In the genomic region with DNA sequence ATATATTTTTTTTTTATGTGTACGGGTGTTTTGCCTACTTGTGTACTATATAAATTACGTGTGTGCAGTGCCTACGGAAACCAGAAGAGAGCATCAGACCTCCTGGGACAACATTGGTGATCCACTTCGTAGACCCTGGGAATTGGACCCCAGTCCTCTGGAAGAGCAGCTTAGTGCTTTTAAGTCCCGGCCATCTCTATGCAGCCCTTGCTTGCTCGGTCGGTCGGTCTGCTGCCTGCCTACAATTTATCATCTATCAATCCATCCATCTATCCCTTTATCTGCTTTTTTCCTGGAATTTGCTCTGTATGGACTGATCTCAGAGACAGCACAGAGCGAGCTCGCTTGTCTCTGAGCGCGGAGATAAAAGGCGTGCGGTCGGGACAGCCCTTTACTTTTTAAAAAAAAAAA, we compare ENCODE assay signal across 8 mouse cellular contexts. TPM values are rescaled to one million over a fixed set of nuclear protein-coding genes. Genes with fewer than 3 reads are reported as not detected.
A peak's percentile ranks its signal among the peaks of the same experiment; 100 is the strongest.
DNase-seq lines count a peak whose midpoint lies in the region; ATAC-seq and TF ChIP-seq lines count a peak whose summit lies in the region.

No protein-coding gene starts in this region.

- peak overlapping the region; percentile 80 for H3K9ac ChIP-seq in kidney, embryonic 16.5 days (replicated peaks; ENCODE audit: low read length)
- H3K9ac ChIP-seq in forebrain, postnatal 0 days: peak overlapping the region; percentile 79
- H3K9ac ChIP-seq in liver, postnatal 0 days (replicated peaks): peak overlapping the region; percentile 80
- peak overlapping the region; percentile 68 for H3K9ac ChIP-seq in stomach, embryonic 16.5 days (ENCODE audit: low read length)

- peaks cover 52% of the 10 kb centered on the region for H3K36me3 ChIP-seq in kidney, embryonic 16.5 days (ENCODE audit: insufficient read depth, low read length)
- peaks cover 54% of the 10 kb centered on the region for H3K36me3 ChIP-seq in forebrain, postnatal 0 days (ENCODE audit: insufficient read depth)
- H3K36me3 ChIP-seq in liver, postnatal 0 days (replicated peaks; ENCODE audit: insufficient read depth, low read length): peaks cover 36% of the 10 kb centered on the region
- peaks cover 20% of the 10 kb centered on the region for H3K36me3 ChIP-seq in stomach, embryonic 16.5 days (ENCODE audit: control insufficient read depth, insufficient read depth, low read length)

- TF ChIP-seq EP300 in liver, postnatal 0 days (IDR thresholded peaks at IDR 0.05; ENCODE audit: low read depth): no peak

- H3K4me1 ChIP-seq in kidney, embryonic 16.5 days (ENCODE audit: insufficient read depth, low read length): peaks cover 17% of the 10 kb centered on the region
- peaks cover 8% of the 10 kb centered on the region; the same call in 1 of the 2 replicates for H3K4me1 ChIP-seq in forebrain, postnatal 0 days (ENCODE audit: insufficient read depth)
- H3K4me1 ChIP-seq in liver, postnatal 0 days (ENCODE audit: insufficient read depth): peaks cover 12% of the 10 kb centered on the region
- H3K4me1 ChIP-seq in stomach, embryonic 16.5 days (ENCODE audit: control insufficient read depth, insufficient read depth, low read length): peaks cover 8% of the 10 kb centered on the region

- no peak for DNase-seq in kidney, adult 8-10 months
- peak; percentile 84 for DNase-seq in forebrain, postnatal 0 days
- DNase-seq in liver, postnatal 0 days: no peak
- no peak for DNase-seq in left cerebral cortex, postnatal 25 days (ENCODE audit: low spot score in 2 of 2)
- DNase-seq in left cerebral cortex, adult 9 months (ENCODE audit: low spot score in 2 of 2): no peak

- H3K4me2 ChIP-seq in kidney, embryonic 16.5 days (replicated peaks; ENCODE audit: low read depth, low read length): peak overlapping the region; percentile 93
- H3K4me2 ChIP-seq in forebrain, postnatal 0 days (ENCODE audit: low read depth): peak overlapping the region; percentile 87
- H3K4me2 ChIP-seq in liver, postnatal 0 days (ENCODE audit: low read depth, low read length): peak overlapping the region; percentile 99
- H3K4me2 ChIP-seq in stomach, embryonic 16.5 days (ENCODE audit: low read depth, low read length): peak overlapping the region; percentile 76

- H3K27ac ChIP-seq in kidney, embryonic 16.5 days (ENCODE audit: low read length): peak overlapping the region; percentile 71
- H3K27ac ChIP-seq in forebrain, postnatal 0 days (ENCODE audit: low read depth, low read length): peak overlapping the region; percentile 88
- H3K27ac ChIP-seq in liver, postnatal 0 days (ENCODE audit: low read depth): peak overlapping the region; percentile 95
- peak overlapping the region; percentile 95 for H3K27ac ChIP-seq in stomach, embryonic 16.5 days (ENCODE audit: low read length)

- WGBS in kidney, embryonic 16.5 days: under 1% methylated on average over 15 of the region's 15 CpGs
- WGBS in forebrain, postnatal 0 days: under 1% methylated on average over 15 of the region's 15 CpGs
- under 1% methylated on average over 15 of the region's 15 CpGs for WGBS in liver, postnatal 0 days (ENCODE audit: insufficient replicate concordance)
- under 1% methylated on average over 15 of the region's 15 CpGs for WGBS in stomach, embryonic 16.5 days

- H3K9me3 ChIP-seq in kidney, embryonic 16.5 days (ENCODE audit: low read length): no peaks in the 10 kb centered on the region
- no peaks in the 10 kb centered on the region for H3K9me3 ChIP-seq in forebrain, postnatal 0 days (ENCODE audit: low read length)
- no peaks in the 10 kb centered on the region for H3K9me3 ChIP-seq in liver, postnatal 0 days (ENCODE audit: low read length)
- H3K9me3 ChIP-seq in stomach, embryonic 16.5 days (replicated peaks; ENCODE audit: control insufficient read depth, low read length): no peaks in the 10 kb centered on the region

- ATAC-seq in kidney, embryonic 16.5 days (ENCODE audit: low FRiP score, low TSS enrichment): peak; percentile 42; the same call in 1 of the 2 replicates
- peak; percentile 21 for ATAC-seq in activated CD4-positive, CD25-positive, alpha-beta regulatory T cell, adult 4 months
- peak; percentile 70 for ATAC-seq in forebrain, postnatal 0 days
- ATAC-seq in liver, postnatal 0 days: peak; percentile 48
- no peak for ATAC-seq in stomach, embryonic 16.5 days (ENCODE audit: insufficient read depth, low FRiP score)

- no peaks in the 10 kb centered on the region for H3K27me3 ChIP-seq in kidney, embryonic 16.5 days (ENCODE audit: insufficient read depth, low read length)
- H3K27me3 ChIP-seq in forebrain, postnatal 0 days (ENCODE audit: insufficient read depth, low read length): no peaks in the 10 kb centered on the region
- H3K27me3 ChIP-seq in liver, postnatal 0 days (ENCODE audit: insufficient read depth, low read length): no peaks in the 10 kb centered on the region
- H3K27me3 ChIP-seq in stomach, embryonic 16.5 days (ENCODE audit: control insufficient read depth, insufficient read depth, low read length): no peaks in the 10 kb centered on the region

- H3K4me3 ChIP-seq in kidney, embryonic 16.5 days (ENCODE audit: low read length): peak overlapping the region; percentile 94
- peak overlapping the region; percentile 89 for H3K4me3 ChIP-seq in forebrain, postnatal 0 days (ENCODE audit: low read depth, low read length)
- peak overlapping the region; percentile 92 for H3K4me3 ChIP-seq in liver, postnatal 0 days (ENCODE audit: low read depth, low read length)
- peak overlapping the region; percentile 95 for H3K4me3 ChIP-seq in stomach, embryonic 16.5 days (replicated peaks; ENCODE audit: low read length)

- peak; percentile 47 for TF ChIP-seq CTCF in forebrain, postnatal 0 days (IDR thresholded peaks at IDR 0.05; ENCODE audit: low read depth)
- peak; percentile 42 for TF ChIP-seq CTCF in liver, postnatal 0 days (IDR thresholded peaks at IDR 0.05; ENCODE audit: low read depth)

- intact Hi-C loops in left cerebral cortex, postnatal 25 days (cut with DNase I): no loop called here

RNA-seq across cellular contexts. Expression of a gene that starts 0.4 kb away (rescaled TPM):
- 70.2 and 81.1 TPM in 2 replicates for polyA plus RNA-seq in kidney, embryonic 16.5 days (2015; fragmentation: Nextera tagmentation; extraction: Ambion mirVana)
- 10 to 100 TPM; 14.5 to 15.9 TPM for polyA plus RNA-seq in activated CD4-positive, CD25-positive, alpha-beta regulatory T cell, adult 4 months (2017; shearing (Covaris generic))
- 80.7 and 83.9 TPM in 2 replicates for total RNA-seq in forebrain, postnatal 0 days (2014; rRNA removed)
- 50.9 and 52.9 TPM in 2 replicates for polyA plus RNA-seq in forebrain, postnatal 0 days (2015; fragmentation: Nextera tagmentation; extraction: Ambion mirVana)
- polyA plus RNA-seq in liver, postnatal 0 days (2015; fragmentation: Nextera tagmentation; extraction: Ambion mirVana): 20.5 and 22.3 TPM in 2 replicates
- 53.6 and 56.3 TPM in 2 replicates for polyA plus RNA-seq in stomach, embryonic 16.5 days (2015; fragmentation: Nextera tagmentation; extraction: Ambion mirVana)
- total RNA-seq in left cerebral cortex, postnatal 25 days (2021): 10 to 100 TPM; 66.1 to 66.9 TPM

RNA-seq across cellular contexts. Expression of a gene that starts 0.7 kb away (rescaled TPM):
- polyA plus RNA-seq in kidney, embryonic 16.5 days (2015; fragmentation: Nextera tagmentation; extraction: Ambion mirVana): 22.3 and 24.1 TPM in 2 replicates
- 1 to 10 TPM; 5.8 to 6.1 TPM for polyA plus RNA-seq in activated CD4-positive, CD25-positive, alpha-beta regulatory T cell, adult 4 months (2017; shearing (Covaris generic))
- 37.2 and 43.7 TPM in 2 replicates for total RNA-seq in forebrain, postnatal 0 days (2014; rRNA removed)
- 11.8 and 14.3 TPM in 2 replicates for polyA plus RNA-seq in forebrain, postnatal 0 days (2015; fragmentation: Nextera tagmentation; extraction: Ambion mirVana)
- polyA plus RNA-seq in liver, postnatal 0 days (2015; fragmentation: Nextera tagmentation; extraction: Ambion mirVana): 2.0 and 2.3 TPM in 2 replicates
- 27.7 and 36.6 TPM in 2 replicates for polyA plus RNA-seq in stomach, embryonic 16.5 days (2015; fragmentation: Nextera tagmentation; extraction: Ambion mirVana)
- 10 to 100 TPM; 32.8 to 37.8 TPM for total RNA-seq in left cerebral cortex, postnatal 25 days (2021)

RNA-seq across cellular contexts. Expression of a gene that starts 19.7 kb away (rescaled TPM):
- 0.70 and 0.90 TPM in 2 replicates for polyA plus RNA-seq in kidney, embryonic 16.5 days (2015; fragmentation: Nextera tagmentation; extraction: Ambion mirVana)
- polyA plus RNA-seq in activated CD4-positive, CD25-positive, alpha-beta regulatory T cell, adult 4 months (2017; shearing (Covaris generic)): 1 to 10 TPM in 1 of 2 experiments, under 1 TPM in 1; 0.30 to 1.3 TPM
- total RNA-seq in forebrain, postnatal 0 days (2014; rRNA removed): 1.1 and 1.3 TPM in 2 replicates
- 0.69 and 0.86 TPM in 2 replicates for polyA plus RNA-seq in forebrain, postnatal 0 days (2015; fragmentation: Nextera tagmentation; extraction: Ambion mirVana)
- 0.08 and 0.19 TPM in 2 replicates for polyA plus RNA-seq in liver, postnatal 0 days (2015; fragmentation: Nextera tagmentation; extraction: Ambion mirVana)
- polyA plus RNA-seq in stomach, embryonic 16.5 days (2015; fragmentation: Nextera tagmentation; extraction: Ambion mirVana): 3.6 and 5.4 TPM in 2 replicates
- total RNA-seq in left cerebral cortex, postnatal 25 days (2021): under 1 TPM; 0.46 to 0.76 TPM

RNA-seq across cellular contexts. Expression of a gene that starts 20.1 kb away (rescaled TPM):
- 0.39 and 0.69 TPM in 2 replicates for polyA plus RNA-seq in kidney, embryonic 16.5 days (2015; fragmentation: Nextera tagmentation; extraction: Ambion mirVana)
- 1 to 10 TPM; 2.8 to 2.9 TPM for polyA plus RNA-seq in activated CD4-positive, CD25-positive, alpha-beta regulatory T cell, adult 4 months (2017; shearing (Covaris generic))
- 3.5 and 7.7 TPM in 2 replicates for total RNA-seq in forebrain, postnatal 0 days (2014; rRNA removed)
- polyA plus RNA-seq in forebrain, postnatal 0 days (2015; fragmentation: Nextera tagmentation; extraction: Ambion mirVana): 1.2 and 1.9 TPM in 2 replicates
- polyA plus RNA-seq in liver, postnatal 0 days (2015; fragmentation: Nextera tagmentation; extraction: Ambion mirVana): 9.7 and 10.3 TPM in 2 replicates
- 1.3 and 1.4 TPM in 2 replicates for polyA plus RNA-seq in stomach, embryonic 16.5 days (2015; fragmentation: Nextera tagmentation; extraction: Ambion mirVana)
- total RNA-seq in left cerebral cortex, postnatal 25 days (2021): 1 to 10 TPM; 2.7 to 4.5 TPM

RNA-seq across cellular contexts. Expression of a gene that starts 32.3 kb away (rescaled TPM):
- polyA plus RNA-seq in kidney, embryonic 16.5 days (2015; fragmentation: Nextera tagmentation; extraction: Ambion mirVana): 8.1 and 8.7 TPM in 2 replicates
- polyA plus RNA-seq in activated CD4-positive, CD25-positive, alpha-beta regulatory T cell, adult 4 months (2017; shearing (Covaris generic)): 1 to 10 TPM; 2.6 to 7.4 TPM
- 3.5 and 5.7 TPM in 2 replicates for total RNA-seq in forebrain, postnatal 0 days (2014; rRNA removed)
- 1.8 and 3.4 TPM in 2 replicates for polyA plus RNA-seq in forebrain, postnatal 0 days (2015; fragmentation: Nextera tagmentation; extraction: Ambion mirVana)
- polyA plus RNA-seq in liver, postnatal 0 days (2015; fragmentation: Nextera tagmentation; extraction: Ambion mirVana): 1.7 and 1.9 TPM in 2 replicates
- 2.3 and 2.4 TPM in 2 replicates for polyA plus RNA-seq in stomach, embryonic 16.5 days (2015; fragmentation: Nextera tagmentation; extraction: Ambion mirVana)
- total RNA-seq in left cerebral cortex, postnatal 25 days (2021): 1 to 10 TPM; 4.4 to 6.3 TPM
